Mouse (Mus musculus) CD8-positive naive resting alpha-beta T cell, adult 2 months (primary cell): ENCODE results near the gene Fbxl14.

Experiments used
- DNase-seq, 2 experiments: peaks; one replicate each; pipeline ENCODE4 v3.0.0; 2022; ENCODE audit warnings: low read depth in 2 of 2, low spot score in 2 of 2

The Fbxl14 gene

DNA sequence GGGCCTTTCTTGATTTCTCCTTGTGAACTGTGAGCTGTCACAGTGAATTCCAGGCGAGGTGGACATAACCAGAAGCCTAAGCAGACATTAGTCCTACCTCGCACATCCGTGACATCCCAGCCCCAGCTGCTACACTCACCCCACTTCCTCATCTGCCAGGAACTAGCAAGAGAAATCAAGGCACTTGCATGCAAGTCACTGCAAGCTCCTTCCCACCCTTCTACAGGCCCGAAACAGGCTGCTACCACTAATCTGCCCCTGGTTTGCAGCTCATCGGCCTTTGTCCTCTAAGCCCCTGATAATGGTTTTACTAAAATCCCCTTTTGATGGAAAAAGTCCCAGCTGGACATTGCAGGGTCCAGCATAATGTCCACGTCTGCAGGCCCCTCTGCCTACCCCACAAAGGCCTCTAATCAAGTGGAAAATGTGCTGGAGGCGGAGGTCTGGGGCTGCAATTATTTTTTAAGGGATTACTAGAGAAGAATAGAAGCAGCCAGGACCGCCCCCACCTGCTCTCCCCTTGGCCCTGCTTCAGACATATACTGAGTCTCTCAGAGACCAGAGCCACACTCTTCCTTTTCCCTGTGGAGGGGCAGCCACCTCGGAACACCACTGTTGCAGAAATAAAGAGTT, 12.6 kb downstream of the Fbxl14 start:
- no peak for DNase-seq

DNA sequence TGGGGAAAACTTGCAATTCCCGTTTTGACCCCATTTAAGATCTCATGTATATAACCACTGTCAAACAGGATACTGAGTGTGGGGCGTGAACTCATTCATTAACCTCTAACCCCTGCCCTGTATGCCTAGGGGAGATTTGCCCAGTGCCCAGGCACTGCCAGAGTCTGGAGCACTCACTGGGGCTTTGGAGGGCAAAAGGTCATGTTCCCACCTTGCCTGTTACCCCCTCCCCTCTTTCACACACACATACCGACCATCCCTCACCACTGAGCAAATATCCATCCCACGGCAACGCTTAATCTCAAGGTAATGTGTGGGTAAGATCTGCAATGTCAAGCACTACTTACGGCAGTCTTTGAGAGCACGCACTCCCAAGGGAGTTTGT, 13.2 kb downstream of the Fbxl14 start:
- DNase-seq, result no peak

DNA sequence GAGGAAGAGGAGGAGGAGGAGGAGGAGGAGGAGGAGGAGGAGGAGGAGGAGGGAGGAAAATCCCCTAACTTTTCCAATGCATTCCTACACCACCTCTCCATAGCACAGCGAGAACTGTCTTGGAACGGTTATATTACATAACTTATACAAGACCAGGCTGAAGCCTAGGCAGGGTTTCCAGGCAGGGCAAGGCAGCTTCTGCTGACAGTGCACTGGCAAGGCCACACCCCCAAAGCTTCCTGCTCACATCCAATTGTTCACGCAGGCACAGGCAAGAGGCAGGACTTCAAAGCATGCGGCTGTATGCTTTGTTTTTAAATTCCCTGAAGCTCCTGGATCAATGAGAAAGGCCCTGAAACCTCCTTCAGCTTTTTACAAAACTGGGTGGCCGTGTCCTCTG, 19.8 kb downstream of the Fbxl14 start:
- peak; percentile 45 to 59 for DNase-seq

DNA sequence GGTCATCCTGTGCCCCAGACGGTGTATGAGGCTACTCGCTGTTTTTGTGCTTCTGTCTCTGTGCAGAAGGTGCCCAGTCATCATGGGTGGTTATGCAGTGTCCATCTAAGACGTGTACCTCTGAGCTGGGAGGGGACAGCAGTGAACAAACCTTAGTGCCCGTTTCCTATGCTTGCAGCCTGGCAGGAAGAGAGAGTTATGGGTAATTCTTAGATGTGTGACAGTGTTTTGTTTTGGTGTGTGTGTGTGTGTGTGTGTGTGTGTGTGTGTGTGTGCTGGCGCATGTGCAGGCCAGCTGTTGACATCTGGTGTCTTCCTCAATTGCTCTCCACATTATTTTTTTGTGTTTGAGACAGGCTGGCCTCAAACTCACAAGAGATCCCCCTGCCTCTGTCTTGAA, 20.6 kb downstream of the Fbxl14 start:
- DNase-seq, result peak; percentile 57 to 71

DNA sequence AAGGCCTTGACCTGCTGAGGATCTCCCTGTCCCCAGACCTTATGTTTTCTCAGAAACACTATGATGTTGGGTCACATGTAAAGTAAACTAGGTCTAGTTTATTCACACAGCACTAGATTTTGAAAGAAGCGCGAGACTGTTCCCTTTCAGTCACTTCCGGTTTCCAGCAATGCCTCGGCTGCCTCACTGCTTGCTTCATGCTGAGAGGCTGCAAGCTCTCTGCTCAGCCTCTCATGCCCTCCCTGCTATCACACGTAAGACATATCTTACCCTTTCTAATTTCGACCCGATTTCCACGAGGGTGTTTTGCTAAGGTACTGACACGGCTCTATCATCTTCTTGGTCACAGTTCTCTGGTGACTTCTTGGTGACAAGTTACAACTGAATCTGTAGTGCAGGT, 22.6 kb downstream of the Fbxl14 start:
- peak; percentile 50 to 56 for DNase-seq

DNA sequence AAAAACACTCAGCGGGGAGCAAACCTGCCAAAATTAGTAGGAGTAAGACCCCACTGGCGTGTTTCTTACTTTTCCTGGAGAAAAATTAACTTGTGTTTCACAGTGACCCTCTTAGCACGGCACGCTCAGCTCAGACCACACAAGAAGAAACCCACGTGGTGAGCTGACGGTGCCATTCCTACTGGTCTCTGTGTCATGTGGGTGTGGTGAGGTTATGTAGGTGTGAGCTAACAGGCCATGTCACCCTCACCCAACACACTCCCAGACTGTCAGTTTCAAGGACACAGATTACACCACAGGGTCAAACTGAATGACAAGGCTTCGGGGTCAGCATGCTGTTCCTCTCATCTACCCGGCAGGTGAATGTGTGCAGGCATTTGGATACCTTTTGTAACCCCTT, 25.3 kb downstream of the Fbxl14 start:
- DNase-seq, result no peak

DNA sequence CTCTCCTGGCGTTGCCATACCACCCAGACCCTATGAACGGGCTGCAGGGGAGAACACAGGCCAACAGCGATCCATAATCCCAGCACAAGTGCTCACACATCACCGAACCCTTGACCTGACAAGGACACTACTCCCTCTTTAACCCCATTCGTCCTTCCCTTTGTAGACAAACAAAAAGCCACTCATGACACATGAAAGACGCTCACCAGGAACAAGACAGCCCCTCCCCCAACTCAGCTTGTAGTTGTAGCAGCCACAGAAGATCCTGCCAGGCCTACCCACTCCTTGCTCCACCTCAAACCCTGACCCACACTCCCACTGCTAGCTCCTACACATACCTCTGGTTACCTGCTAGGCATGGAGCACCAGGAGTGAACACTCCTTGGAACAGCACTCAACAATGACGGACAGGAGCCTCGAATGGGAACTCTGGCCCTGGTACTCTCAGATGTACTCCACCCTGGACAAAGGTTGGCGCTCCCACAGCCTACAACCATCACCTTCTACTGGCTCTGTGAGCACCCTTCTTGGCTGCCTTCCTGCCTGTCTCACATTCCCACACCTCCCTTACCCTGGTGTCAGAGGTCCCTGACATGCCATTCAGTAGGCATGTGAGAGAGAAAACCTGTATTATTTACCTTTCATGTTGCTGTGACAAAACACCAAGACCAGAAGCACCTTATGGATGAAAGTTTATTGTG, 26.2 kb downstream of the Fbxl14 start:
- no peak for DNase-seq

DNA sequence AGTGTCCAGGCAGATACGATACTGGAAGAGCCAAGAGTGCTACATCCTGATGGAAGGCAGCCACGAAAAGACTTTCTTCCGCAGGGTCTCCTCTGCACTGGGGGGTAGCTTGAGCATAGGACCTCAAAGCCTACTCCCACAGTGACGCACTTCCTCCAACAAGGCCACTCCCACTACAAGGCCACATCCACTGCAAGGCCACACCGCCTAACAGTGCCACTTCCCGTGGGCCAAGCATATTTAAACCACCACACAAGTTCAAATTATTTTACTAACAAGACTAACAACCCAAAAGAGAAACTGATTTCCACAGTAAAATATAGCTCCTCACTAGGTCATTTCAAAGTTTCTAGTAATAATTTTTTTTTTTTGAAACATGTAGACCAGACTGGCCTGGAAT, 28.8 kb downstream of the Fbxl14 start:
- no peak for DNase-seq

DNA sequence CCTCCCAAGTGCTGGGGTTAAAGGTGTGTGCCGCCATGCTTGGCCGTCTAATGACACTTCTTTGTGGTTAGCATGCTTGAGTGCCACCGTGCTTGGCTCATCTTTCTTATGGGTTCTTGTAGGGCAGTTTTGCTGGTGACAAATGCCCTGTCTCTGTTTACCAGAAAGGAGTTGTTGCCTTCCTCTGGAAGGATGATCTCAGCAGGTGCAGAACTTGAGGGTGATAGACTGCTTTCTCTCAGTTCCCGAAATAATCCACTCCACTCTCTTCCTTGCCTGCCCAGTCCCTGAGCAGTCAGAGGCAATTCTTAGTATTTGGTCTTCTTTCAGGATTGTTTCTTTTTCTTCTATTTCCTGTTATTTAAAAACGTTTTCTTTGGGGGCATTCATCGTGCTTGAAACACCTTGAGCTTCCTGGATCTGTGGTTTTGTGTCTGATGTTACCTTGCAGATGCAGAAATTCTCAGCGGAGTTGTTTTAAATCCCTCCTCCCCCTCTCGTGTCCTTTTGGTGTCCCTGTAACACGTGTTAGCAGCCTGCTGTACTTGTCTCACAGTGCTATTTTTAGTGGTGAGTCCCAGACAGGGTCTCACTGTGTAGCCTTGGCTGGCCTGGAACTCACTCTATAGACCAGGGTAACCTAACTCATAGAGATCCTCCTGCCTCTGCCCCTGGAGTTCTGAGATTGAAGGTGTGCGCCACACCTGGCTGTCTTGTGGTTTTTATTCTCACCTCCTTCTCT, 29.3 kb downstream of the Fbxl14 start:
- peak; percentile 53 to 78 for DNase-seq

DNA sequence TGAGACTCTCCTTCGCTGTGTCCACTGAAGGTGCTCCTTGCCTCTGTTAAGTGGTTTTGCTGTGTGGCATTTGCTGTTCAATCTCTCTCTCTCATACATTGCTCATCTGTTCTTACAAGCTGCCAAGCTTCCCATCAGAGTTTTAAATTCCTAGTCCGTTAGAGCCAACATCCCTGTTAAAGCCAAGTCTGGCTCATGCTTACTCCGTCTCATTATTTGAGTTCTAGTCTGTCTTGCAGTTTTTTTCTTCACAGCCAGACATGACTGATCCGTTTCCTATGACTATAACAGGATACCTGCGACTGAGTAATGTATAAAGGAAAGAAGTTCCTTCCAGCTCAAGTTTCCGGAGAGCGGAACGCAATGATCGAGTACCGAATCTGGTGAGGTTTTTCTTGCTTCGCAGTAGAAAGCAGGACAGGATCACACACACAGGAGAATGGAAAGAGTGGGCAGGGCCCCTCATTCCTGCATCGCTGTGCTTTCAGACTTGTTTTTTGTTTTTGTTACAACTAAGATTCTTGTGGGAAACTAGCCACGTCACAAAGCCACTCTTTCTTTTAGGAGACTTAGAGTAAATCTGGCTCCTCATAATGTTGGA, 30.1 kb downstream of the Fbxl14 start:
- peak in 1 of 2 experiments; percentile 46 for DNase-seq

DNA sequence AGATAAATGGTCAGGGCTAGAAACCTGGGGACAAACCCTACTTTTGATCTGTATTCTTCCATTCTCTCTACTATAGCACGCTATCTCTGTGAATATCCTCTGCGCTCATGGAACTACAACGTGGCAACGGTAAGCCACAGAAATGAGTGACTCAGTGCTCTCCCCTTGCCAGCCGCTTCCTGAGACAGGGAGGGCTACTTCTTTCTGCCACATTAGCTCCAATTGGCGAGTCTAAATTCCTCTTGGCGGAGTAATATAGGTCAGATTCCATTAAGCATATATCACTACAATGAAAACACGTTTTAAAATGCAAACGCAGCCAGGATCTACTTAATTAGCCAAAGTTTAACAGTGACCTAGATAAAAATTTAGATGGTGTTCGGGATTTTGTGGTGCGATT, 33.2 kb downstream of the Fbxl14 start:
- DNase-seq, result no peak

DNA sequence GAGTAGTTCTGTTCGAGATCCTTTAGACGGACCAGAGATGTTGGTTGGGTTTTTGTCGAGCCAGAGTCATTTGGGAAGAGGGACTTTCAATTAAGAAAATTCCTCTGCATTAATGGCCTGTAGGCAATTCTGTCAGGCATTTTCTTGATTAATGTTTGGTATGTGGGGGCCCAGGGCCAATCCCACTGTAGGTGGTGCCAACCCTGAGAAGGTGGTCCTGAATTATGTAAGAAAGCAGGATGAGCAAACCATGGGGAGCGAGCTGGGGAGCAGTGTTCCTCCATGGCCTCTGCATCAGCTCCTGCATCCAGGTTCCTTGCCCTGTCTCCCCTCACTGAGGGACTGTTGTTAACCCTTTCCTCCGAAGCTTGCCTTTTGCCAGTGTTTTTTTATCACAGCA, 34.0 kb downstream of the Fbxl14 start:
- no peak for DNase-seq

DNA sequence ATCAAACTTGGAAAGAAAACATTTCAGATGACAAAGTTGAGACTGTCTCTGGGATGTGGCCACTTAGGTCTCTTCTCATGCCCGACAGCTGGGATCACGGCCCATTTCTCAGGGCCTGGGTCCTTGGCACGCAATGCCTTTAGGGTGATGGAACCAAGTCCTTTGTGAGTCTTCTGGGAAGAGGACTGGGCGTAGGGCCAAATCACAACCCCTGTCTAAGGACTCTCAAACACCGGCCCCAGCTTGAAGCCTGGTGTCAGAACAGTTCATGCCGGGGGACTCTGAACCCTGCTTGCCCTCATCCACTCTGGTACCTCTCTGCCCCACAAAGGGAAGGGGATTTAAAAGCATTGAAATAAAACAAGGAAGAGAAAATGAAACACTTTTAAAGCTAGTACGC, 34.6 kb downstream of the Fbxl14 start:
- no peak for DNase-seq

DNA sequence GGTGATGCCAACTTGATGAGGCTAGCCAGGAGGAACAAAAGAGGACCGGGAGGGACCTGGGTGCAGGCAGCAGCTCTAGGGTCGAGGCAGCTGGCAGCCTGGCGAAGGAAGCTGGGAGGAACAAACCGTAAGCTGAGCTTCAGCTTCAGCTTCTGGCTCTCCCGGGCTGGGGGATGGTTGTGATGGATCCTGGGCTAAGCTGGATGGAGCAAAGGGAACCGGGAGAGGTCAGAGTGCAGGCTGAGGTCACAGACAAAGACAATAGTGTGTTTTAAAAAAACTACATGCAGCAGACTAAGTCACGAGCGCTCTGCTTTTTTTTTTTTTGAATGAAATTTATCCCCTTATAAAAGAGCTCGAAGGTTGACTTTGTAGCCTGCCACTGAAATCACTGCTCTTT, 41.3 kb downstream of the Fbxl14 start:
- DNase-seq, result no peak

DNA sequence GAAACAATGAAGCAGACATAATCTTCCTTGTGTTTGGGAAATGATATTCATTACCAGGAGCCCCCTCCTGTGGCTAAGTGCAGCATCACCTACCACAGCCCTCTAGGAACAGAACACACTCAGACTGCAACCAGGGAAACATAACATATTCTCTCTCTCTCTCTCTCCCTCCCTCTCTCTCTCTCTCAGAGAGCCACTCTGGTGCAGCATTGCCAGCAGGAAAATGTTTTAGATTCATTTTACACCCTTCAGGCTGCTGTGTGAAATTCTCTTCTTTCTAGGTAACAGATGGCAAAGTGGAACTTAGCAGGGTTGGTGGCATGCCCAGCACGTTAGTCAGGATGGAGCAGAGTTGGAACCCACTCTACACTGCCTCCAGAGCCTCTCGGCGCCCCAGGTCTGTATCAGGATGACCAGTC, 42.0 kb downstream of the Fbxl14 start:
- DNase-seq, result peak in 1 of 2 experiments; percentile 43

DNA sequence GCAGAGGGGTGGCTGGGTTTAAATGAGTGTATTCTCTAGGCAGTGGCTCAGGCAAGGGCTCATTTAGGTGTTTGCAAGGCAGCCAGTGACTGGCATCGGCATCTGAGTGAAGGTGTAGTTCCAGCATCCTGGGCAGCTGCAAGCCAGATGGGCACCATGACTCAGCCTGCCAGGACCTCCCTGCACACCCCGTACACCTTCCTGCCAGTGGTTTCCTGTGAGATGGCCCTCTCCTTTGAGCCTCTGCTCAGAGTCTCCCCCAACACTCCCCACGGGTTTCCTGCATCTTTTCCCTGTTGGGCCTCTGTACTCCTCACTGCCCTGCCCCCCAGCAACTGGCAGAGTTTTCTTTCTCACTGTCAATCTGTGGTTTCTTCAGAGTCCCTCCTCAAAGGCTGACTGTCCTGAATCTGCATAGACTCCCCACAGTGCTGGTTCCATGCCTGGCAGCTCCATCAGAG, 42.5 kb downstream of the Fbxl14 start:
- DNase-seq, result peak in 1 of 2 experiments; percentile 36

DNA sequence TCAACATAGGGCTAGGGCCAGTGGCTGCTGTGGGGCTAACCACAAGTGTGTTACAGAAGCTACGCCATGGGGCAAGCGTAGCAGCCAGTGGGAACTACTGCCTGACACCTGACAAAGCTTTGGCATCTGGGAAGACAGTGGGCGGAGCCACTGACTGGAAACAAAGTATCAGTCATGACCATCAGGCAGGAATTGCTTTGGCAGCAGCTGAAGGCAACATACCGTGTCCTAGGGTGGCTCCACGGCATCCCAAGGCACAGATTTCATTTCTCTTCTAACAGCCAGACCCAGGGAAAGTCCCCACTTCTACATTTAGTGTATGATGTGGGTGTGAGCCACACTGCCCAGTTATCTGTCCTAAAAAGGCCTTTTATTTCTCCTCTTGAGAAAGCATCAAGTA, 47.0 kb downstream of the Fbxl14 start:
- DNase-seq, result no peak

DNA sequence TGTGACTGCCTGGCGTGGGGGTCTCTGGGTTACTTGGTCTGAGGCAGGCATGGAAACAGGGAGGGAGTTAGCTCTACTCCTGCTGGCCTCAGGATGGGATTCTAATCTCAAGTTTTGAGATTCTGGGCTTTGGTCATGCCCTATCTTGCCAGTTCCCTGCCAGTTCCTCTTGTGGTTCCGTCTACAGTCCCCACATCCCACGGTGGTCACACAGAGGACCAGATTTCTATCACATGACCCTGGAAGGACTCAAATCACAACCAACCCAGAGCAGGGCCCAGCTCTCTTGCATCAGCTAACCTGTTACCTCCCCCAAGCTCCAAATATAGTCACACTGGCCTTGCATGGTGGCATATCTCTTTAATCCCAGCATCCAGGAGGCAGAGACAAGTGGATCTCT, 50.2 kb downstream of the Fbxl14 start:
- DNase-seq, result no peak
